Mouse (Mus musculus) forebrain, embryonic 13.5 days (tissue): ENCODE measurements around the gene Gpr22. TPM values are rescaled to one million over a fixed set of nuclear protein-coding genes. Genes with fewer than 3 reads are reported as not detected.

Experiments used
- ATAC-seq: fragments of 200-750 bp; cut with Nextera tagmentation; 2 replicates; pipeline ENCODE4 v1.8.0; 2017
- H3K27ac ChIP-seq: fragments of 300-500 bp; sonication (generic); 2 replicates; pipeline ENCODE4 v1.5.1; 2015; ENCODE audit warnings: inconsistent platforms, mild to moderate bottlenecking, moderate library complexity
- H3K27me3 ChIP-seq: fragments of 300-500 bp; sonication (generic); 2 replicates; pipeline ENCODE4 v1.6.1; 2015; ENCODE audit warnings: mild to moderate bottlenecking, inconsistent platforms
- H3K36me3 ChIP-seq: fragments of 300-500 bp; sonication (generic); 2 replicates; pipeline ENCODE4 v1.6.1; 2015; ENCODE audit warnings: mild to moderate bottlenecking, inconsistent platforms; ENCODE audit not compliant: poor library complexity, severe bottlenecking
- H3K4me1 ChIP-seq: fragments of 300-500 bp; sonication (generic); 2 replicates; pipeline ENCODE4 v1.6.1; 2015; ENCODE audit warnings: inconsistent platforms
- H3K4me2 ChIP-seq: fragments of 300-500 bp; sonication (generic); 2 replicates; pipeline ENCODE4 v1.6.1; 2015; ENCODE audit warnings: inconsistent platforms, mild to moderate bottlenecking, moderate library complexity
- H3K4me3 ChIP-seq: fragments of 300-500 bp; sonication (generic); 2 replicates; pipeline ENCODE4 v1.5.1; 2015; ENCODE audit warnings: mild to moderate bottlenecking, inconsistent platforms
- H3K9ac ChIP-seq: fragments of 300-500 bp; sonication (generic); 2 replicates; pipeline ENCODE4 v1.6.1; 2015; ENCODE audit warnings: mild to moderate bottlenecking, inconsistent platforms
- H3K9me3 ChIP-seq: fragments of 300-500 bp; sonication (generic); replicated peaks from 2 replicates; pipeline ENCODE4 v1.6.1; 2016; ENCODE audit warnings: inconsistent platforms
- WGBS: fragments of 180-500 bp; shearing (Covaris S2); methylation state at CpG from one replicate; pipeline ENCODE4 v1.1.7; 2015; 5-methylcytosine and 5-hydroxymethylcytosine counted together
- polyA plus RNA-seq: library from polyadenylated mRNA; unstranded; fragments of >200 nt; fragmentation: Nextera tagmentation; extraction: Ambion mirVana; gene quantifications from 2 replicates; pipeline ENCODE4 v1.2.1, GENCODE M21; 2015

Gpr22 gene
- 6.6 and 8.7 TPM in 2 replicates for polyA plus RNA-seq

- Histone ChIP-seq H3K4me1 (peaks cover 5% of the 10 kb centered on the region; the same call in 1 of the 2 replicates), H3K9me3 (no peaks in the 10 kb centered on the region)
- ATAC-seq, result peak; percentile 91
Measured at GRCm38 (mm10) chr12:31713600-31713999, at the start of gene Gpr22. Gene Gpr22, minus strand, starts transcription at chr12:31713947.

GRCm38 (mm10) chr12:31755885-31756755 is 42.4 kb upstream of the Gpr22 start:
- H3K4me1 ChIP-seq, result no peaks in the 10 kb centered on the region
- H3K9ac ChIP-seq, result no peak overlapping the region
- no peak overlapping the region for H3K4me3 ChIP-seq
- no peak overlapping the region for H3K27ac ChIP-seq
- no peaks in the 10 kb centered on the region for H3K36me3 ChIP-seq
- H3K9me3 ChIP-seq, result no peaks in the 10 kb centered on the region
- H3K27me3 ChIP-seq, result no peaks in the 10 kb centered on the region
- WGBS, result 69% methylated on average over 2 of the region's 2 CpGs
- no peak overlapping the region for H3K4me2 ChIP-seq
- no peak for ATAC-seq

More at GRCm38 (mm10) chr12:31713600-31713999, at the start of gene Gpr22:
- peak within 1 kb of the TSS; percentile 34 for H3K4me3 ChIP-seq
- no peaks in the 10 kb centered on the region for H3K36me3 ChIP-seq
- peak within 1 kb of the TSS; percentile 27 for H3K9ac ChIP-seq
- H3K4me2 ChIP-seq, result peak within 1 kb of the TSS; percentile 47
- 33% methylated on average over 6 of the region's 6 CpGs for WGBS
- H3K27me3 ChIP-seq, result no peaks in the 10 kb centered on the region
- H3K27ac ChIP-seq, result peak within 1 kb of the TSS; percentile 32

- Histone ChIP-seq H3K4me2 (no peak overlapping the region), H3K36me3 (no peaks in the 10 kb centered on the region), H3K27me3 (no peaks in the 10 kb centered on the region), H3K4me3 (no peak overlapping the region), H3K9ac (no peak overlapping the region), H3K9me3 (no peaks in the 10 kb centered on the region), H3K27ac (no peak overlapping the region), H3K4me1 (no peaks in the 10 kb centered on the region)
- peak; percentile 72; the same call in 1 of the 2 replicates for ATAC-seq
- WGBS, result 60% methylated on average over 2 of the region's 2 CpGs
Measured at GRCm38 (mm10) chr12:31754465-31754864, 40.7 kb upstream of the Gpr22 start.

- H3K4me2 ChIP-seq, result no peak overlapping the region
- no peaks in the 10 kb centered on the region for H3K36me3 ChIP-seq
- no peak overlapping the region for H3K4me3 ChIP-seq
- no peak overlapping the region for H3K9ac ChIP-seq
- H3K9me3 ChIP-seq, result no peaks in the 10 kb centered on the region
- no peak overlapping the region for H3K27ac ChIP-seq
- WGBS, result 97% methylated on average over 4 of the region's 4 CpGs
- no peaks in the 10 kb centered on the region for H3K27me3 ChIP-seq
- H3K4me1 ChIP-seq, result no peaks in the 10 kb centered on the region
- ATAC-seq, result no peak
Measured at GRCm38 (mm10) chr12:31749846-31750245, 36.1 kb upstream of the Gpr22 start.

GRCm38 (mm10) chr12:31747301-31747700 is 33.6 kb upstream of the Gpr22 start:
- H3K27ac ChIP-seq, result no peak overlapping the region
- no peak for ATAC-seq
- no peak overlapping the region for H3K4me2 ChIP-seq
- H3K27me3 ChIP-seq, result no peaks in the 10 kb centered on the region
- H3K36me3 ChIP-seq, result no peaks in the 10 kb centered on the region
- 85% methylated on average over 8 of the region's 8 CpGs for WGBS
- no peak overlapping the region for H3K9ac ChIP-seq
- H3K9me3 ChIP-seq, result peaks cover 7% of the 10 kb centered on the region; the same call in 1 of the 2 replicates
- H3K4me3 ChIP-seq, result no peak overlapping the region
- H3K4me1 ChIP-seq, result no peaks in the 10 kb centered on the region

GRCm38 (mm10) chr12:31734616-31735015 is 20.9 kb upstream of the Gpr22 start:
- ATAC-seq, result no peak
- H3K4me3 ChIP-seq, result no peak overlapping the region
- no peaks in the 10 kb centered on the region for H3K36me3 ChIP-seq
- H3K27me3 ChIP-seq, result no peaks in the 10 kb centered on the region
- no peak overlapping the region for H3K9ac ChIP-seq
- no peak overlapping the region for H3K27ac ChIP-seq
- H3K4me2 ChIP-seq, result no peak overlapping the region
- H3K4me1 ChIP-seq, result no peaks in the 10 kb centered on the region
- 86% methylated on average over 2 of the region's 2 CpGs for WGBS
- H3K9me3 ChIP-seq, result no peaks in the 10 kb centered on the region

GRCm38 (mm10) chr12:31730126-31730525 is 16.4 kb upstream of the Gpr22 start:
- Histone ChIP-seq H3K27ac (no peak overlapping the region), H3K4me1 (no peaks in the 10 kb centered on the region), H3K4me2 (no peak overlapping the region), H3K27me3 (no peaks in the 10 kb centered on the region), H3K36me3 (no peaks in the 10 kb centered on the region), H3K9me3 (no peaks in the 10 kb centered on the region), H3K4me3 (no peak overlapping the region), H3K9ac (no peak overlapping the region)
- ATAC-seq, result no peak
- WGBS, result 94% methylated on average over 1 of the region's 1 CpGs

GRCm38 (mm10) chr12:31726707-31727106 is 13.0 kb upstream of the Gpr22 start:
- no peak overlapping the region for H3K27ac ChIP-seq
- 28% methylated on average over 1 of the region's 1 CpGs for WGBS
- H3K4me3 ChIP-seq, result no peak overlapping the region
- no peaks in the 10 kb centered on the region for H3K9me3 ChIP-seq
- no peak for ATAC-seq
- no peaks in the 10 kb centered on the region for H3K4me1 ChIP-seq
- H3K4me2 ChIP-seq, result no peak overlapping the region
- H3K9ac ChIP-seq, result no peak overlapping the region
- H3K36me3 ChIP-seq, result no peaks in the 10 kb centered on the region
- H3K27me3 ChIP-seq, result no peaks in the 10 kb centered on the region

- ATAC-seq, result no peak
- 85% methylated on average over 12 of the region's 12 CpGs for WGBS
Measured at GRCm38 (mm10) chr12:31725511-31726275, 11.9 kb upstream of the Gpr22 start.

GRCm38 (mm10) chr12:31724576-31724975 is 10.8 kb upstream of the Gpr22 start:
- Histone ChIP-seq H3K36me3 (no peaks in the 10 kb centered on the region), H3K4me3 (no peak overlapping the region), H3K4me2 (no peak overlapping the region), H3K27me3 (no peaks in the 10 kb centered on the region), H3K4me1 (0 out of 2 replicates have a peak, but pooled peaks cover 4% of the 10 kb centered on the region), H3K9ac (no peak overlapping the region), H3K27ac (no peak overlapping the region), H3K9me3 (no peaks in the 10 kb centered on the region)
- no peak for ATAC-seq
- 88% methylated on average over 3 of the region's 3 CpGs for WGBS

More at GRCm38 (mm10) chr12:31725511-31726275, 11.9 kb upstream of the Gpr22 start:
- Histone ChIP-seq H3K4me1 (0 out of 2 replicates have a peak, but pooled peaks cover 4% of the 10 kb centered on the region), H3K27ac (no peak overlapping the region), H3K9ac (no peak overlapping the region), H3K9me3 (no peaks in the 10 kb centered on the region), H3K4me2 (no peak overlapping the region), H3K4me3 (no peak overlapping the region), H3K36me3 (no peaks in the 10 kb centered on the region), H3K27me3 (no peaks in the 10 kb centered on the region)

- Histone ChIP-seq H3K27ac (no peak overlapping the region), H3K9me3 (no peaks in the 10 kb centered on the region), H3K4me3 (no peak overlapping the region), H3K27me3 (no peaks in the 10 kb centered on the region), H3K4me1 (0 out of 2 replicates have a peak, but pooled peaks cover 4% of the 10 kb centered on the region), H3K4me2 (no peak overlapping the region), H3K9ac (no peak overlapping the region), H3K36me3 (no peaks in the 10 kb centered on the region)
- 87% methylated on average over 1 of the region's 1 CpGs for WGBS
- ATAC-seq, result no peak
Measured at GRCm38 (mm10) chr12:31719586-31720275, 6.0 kb upstream of the Gpr22 start.
